Mouse (Mus musculus) colon, adult 2 months (tissue): Measurements from ENCODE around the gene Tmem235. TPM values are rescaled to one million over a fixed set of nuclear protein-coding genes. Genes with fewer than 3 reads are reported as not detected.

Experiments used
- polyA plus RNA-seq: library from polyadenylated mRNA; depleted of rRNA; stranded (reverse); fragments of >200 nt; gene quantifications from 2 replicates; pipeline ENCODE4 v1.2.3, GENCODE M21; 2012; rRNA removed

Tmem235 gene
- polyA plus RNA-seq = 0.07 TPM in 1 of 2 replicates, not detected in the other

DNA sequence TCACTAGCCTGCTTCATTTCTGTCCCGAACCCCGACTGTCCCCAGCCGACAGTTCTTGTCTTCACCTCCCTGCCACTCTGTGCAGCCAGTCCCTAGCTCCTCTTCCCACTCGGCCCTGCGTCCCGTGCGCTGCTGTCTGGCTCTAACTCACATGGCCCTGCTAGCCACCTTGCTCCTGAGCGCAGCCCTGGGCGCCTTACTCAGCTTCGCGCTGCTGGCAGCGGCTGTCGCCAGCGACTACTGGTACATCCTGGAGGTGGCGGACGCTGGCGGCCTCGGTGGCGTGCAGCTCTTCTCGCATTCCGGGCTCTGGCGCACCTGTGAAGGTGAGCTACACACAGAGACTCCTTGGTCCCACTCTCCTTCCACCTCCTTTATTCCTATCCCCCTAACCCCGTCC is at the start of gene Tmem235:
TSS of gene Tmem235 (plus strand) at position 152 of the 400 bp plus-strand sequence.

DNA sequence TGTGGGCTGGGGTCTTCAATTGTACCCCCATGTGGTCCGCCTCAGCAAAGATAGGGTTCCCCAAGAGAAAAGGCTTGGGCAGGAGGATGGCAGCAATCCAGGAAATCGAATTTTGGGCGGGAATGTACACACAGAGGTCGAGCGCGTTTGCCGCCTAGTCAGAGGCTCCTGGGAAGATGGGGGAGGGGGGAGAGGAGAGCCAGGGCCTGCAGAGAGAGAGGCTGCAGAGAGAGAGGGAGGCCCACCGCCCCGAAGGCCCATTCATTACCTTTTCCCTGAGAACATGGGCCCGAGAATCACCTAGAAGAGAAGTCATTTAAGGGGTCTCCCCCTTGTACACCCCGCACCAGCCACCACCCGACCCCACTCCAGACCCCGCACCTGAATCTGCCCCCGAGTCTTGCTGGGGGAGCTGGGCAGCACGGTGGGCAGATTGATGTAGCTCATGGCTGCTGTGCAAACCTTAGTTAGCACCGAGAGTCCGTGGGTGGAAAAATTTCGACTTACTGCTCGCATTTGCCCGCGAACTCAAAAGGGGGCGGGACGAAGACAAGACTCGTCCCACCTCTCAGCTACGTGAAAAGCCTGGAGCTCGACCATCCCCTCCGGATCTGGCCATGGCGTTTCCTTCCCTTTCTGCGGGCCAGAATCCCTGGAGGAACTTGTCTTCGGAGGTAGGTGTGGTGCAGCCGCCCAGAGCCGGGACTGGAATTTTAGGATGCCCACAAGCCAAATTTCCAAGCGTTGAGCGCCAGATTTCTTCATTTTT is 35.0 kb upstream of the Tmem235 start, which contains the start of the genes Afmid and Tk1:
TSS of gene Afmid (plus strand) at position 592 of the 769 bp plus-strand sequence.
TSS of gene Tk1 (minus strand) at position 760 of the 769 bp plus-strand sequence.

DNA sequence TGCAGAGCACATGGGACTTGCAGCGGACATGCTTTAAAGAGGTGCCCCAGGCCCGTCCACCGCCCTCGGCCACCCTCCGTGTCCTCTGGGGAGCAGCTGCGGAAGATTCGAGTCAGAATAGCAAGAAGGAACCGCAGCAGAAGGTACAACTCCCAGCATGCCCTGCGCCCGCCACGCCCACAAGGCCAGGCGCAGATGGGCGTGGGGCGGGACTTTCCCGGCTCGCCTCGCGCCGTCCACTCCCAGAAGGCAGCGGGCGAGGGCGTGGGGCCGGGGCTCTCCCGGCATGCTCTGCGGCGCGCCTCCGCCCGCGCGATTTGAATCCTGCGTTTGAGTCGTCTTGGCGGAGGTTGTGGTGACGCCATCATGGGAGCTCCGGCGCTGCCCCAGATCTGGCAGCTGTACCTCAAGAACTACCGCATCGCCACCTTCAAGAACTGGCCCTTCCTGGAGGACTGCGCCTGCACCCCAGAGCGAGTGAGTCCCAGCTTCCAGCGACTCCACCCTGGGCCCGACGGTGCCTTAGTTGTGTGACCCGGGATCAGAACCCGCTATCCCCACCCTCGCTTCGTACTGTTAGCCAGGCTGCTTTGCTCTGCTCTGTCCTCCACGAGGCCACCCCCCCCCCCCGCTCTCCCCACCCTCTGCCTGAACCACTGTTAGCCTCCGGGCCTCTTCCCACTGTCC is 11.4 kb upstream of the Tmem235 start, which contains the start of gene Birc5:
TSS of gene Birc5 (plus strand) at position 267 of the 687 bp plus-strand sequence.

DNA sequence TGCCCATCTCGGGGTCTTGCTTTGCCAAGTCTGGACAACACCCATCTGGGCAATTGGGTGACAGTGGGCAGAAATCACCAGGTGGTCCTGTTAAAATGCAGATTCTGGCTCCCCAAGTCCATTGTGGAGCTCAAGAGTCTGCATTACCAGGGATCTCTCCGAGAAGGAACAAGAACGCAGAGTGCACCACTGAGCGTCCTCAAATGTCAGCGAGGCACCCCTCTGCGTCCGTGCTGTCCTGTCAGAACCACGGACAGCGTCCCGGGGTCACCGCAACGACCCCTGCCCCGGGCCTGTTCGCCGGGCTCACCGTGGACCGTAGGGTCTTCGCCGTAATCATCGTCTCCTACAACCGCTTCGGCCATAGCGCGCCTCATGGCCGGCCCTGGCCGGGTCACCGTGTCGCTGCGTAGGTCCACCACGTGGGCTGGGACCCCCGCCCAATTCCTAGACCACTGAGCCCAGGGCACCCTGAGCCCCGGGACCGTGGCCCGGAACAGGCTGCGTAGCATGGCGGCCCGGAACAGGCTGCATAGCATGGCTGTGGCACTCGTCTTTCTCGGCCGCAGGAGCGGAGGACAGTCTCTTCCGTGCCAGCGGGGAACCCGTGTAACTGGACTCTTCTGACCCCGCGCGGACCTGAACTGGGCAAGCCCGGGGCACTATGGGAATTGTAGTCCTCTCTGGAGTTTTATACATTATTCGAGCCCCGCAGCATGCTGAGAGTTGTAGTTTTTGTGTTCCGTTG is 12.5 kb downstream of the Tmem235 start, which contains the start of gene Tha1:
TSS of gene Tha1 (minus strand) at position 621 of the 748 bp plus-strand sequence.

Other genes starting within 250 kb of the Tmem235 start
- gene Tnrc6c, start 206.5 kb upstream of the Tmem235 start, polyA plus RNA-seq = 16.9 and 17.6 TPM in 2 replicates
- gene Tmc8, start 78.7 kb upstream of the Tmem235 start, polyA plus RNA-seq = 28.6 and 35.7 TPM in 2 replicates
- 103 and 111 TPM in 2 replicates for gene Tmc6, start 78.6 kb upstream of the Tmem235 start, polyA plus RNA-seq
- gene 6030468B19Rik, start 63.1 kb upstream of the Tmem235 start, polyA plus RNA-seq = 0.28 and 0.38 TPM in 2 replicates
- 0.12 TPM in 1 of 2 replicates, not detected in the other for gene Gm20708, start 51.1 kb upstream of the Tmem235 start, polyA plus RNA-seq
- gene Syngr2, start 51.1 kb upstream of the Tmem235 start, polyA plus RNA-seq = 338 and 560 TPM in 2 replicates
- 12.5 and 14.7 TPM in 2 replicates for gene Afmid, start 34.8 kb upstream of the Tmem235 start, polyA plus RNA-seq
- 42.2 and 49.5 TPM in 2 replicates for gene Tk1, start 34.7 kb upstream of the Tmem235 start, polyA plus RNA-seq
- 9.9 and 12.5 TPM in 2 replicates for gene Birc5, start 11.5 kb upstream of the Tmem235 start, polyA plus RNA-seq
- gene Tha1, start 12.7 kb downstream of the Tmem235 start, polyA plus RNA-seq = 31.2 and 33.4 TPM in 2 replicates
- gene Socs3, start 109.3 kb downstream of the Tmem235 start, polyA plus RNA-seq = 18.9 and 26.0 TPM in 2 replicates
- gene Pgs1, start 125.5 kb downstream of the Tmem235 start, polyA plus RNA-seq = 54.5 and 66.6 TPM in 2 replicates